Mouse (Mus musculus) adrenal gland, adult (tissue): Measurements from ENCODE around the gene Copg2.
A peak's percentile ranks its signal among the peaks of the same experiment; 100 is the strongest.
"Not testable (repeated sequence)": the region's sequence is repeated elsewhere in the genome, so short reads cannot be mapped to it uniquely, and the experiment has no call there.

ENCODE experiments used
- DNase-seq, 2 experiments: peaks; one replicate each; pipeline ENCODE4 v3.0.0; 2022 to 2023; ENCODE audit warnings: low spot score in 1 of 2; ENCODE audit not compliant: inconsistent age in 2 of 2

The Copg2 gene

GRCm38 (mm10) chr6:30832241-30832640 is 64.4 kb downstream of the Copg2 start:
- no peak for DNase-seq

DNA sequence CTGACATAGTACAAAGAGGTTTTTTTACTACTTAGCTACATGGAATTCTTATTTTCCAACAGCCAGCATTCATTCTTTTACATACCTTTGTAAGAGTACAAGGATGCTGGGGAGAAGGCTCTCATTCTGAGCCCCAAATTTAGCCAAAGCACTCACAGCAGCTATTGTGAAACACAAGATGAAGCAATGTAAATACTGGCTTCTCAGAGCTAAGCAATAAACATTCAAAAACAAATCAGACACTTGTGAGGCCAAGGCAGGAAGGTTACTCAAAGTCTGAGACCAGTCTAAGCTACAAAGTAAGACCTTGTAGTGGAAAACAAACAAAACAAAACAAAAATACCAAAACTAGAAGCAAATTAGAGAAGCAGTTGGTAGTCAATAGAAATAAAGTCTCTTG is 83.0 kb downstream of the Copg2 start:
- DNase-seq: no peak

DNA sequence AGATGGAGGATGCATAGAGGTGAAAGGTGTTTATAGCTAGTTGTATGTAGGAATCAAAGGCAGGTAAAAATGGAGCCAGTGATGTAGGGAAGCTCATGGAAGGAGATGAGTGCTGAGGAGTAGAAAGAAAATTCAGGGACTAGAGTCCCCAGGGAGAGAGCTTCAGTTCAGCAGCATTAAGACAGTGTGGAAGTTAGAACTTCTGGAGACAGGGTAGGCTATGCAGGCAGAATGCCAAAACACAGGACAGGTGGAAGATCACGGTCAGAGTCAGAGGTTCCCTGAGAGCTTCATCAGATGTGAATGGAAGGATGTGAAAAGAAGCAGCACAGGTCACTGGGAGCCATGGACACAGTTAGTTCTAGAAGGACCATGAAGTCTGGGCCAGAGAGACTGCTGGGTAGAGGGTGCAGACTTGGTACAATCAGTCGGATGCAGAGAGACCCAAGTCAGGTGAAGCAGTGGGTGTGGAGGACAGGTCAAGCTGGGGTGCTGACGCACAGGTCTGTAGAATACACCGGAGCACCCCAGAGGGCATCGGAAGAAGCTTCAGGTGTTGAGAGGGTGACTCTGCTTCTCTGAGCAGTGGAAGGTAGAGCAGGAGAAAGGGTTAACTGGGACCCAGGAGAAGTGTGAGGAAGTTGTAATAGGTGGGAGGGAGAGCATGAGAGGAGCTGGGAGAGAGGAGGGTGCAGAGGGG is 91.4 kb downstream of the Copg2 start:
- no peak for DNase-seq

DNA sequence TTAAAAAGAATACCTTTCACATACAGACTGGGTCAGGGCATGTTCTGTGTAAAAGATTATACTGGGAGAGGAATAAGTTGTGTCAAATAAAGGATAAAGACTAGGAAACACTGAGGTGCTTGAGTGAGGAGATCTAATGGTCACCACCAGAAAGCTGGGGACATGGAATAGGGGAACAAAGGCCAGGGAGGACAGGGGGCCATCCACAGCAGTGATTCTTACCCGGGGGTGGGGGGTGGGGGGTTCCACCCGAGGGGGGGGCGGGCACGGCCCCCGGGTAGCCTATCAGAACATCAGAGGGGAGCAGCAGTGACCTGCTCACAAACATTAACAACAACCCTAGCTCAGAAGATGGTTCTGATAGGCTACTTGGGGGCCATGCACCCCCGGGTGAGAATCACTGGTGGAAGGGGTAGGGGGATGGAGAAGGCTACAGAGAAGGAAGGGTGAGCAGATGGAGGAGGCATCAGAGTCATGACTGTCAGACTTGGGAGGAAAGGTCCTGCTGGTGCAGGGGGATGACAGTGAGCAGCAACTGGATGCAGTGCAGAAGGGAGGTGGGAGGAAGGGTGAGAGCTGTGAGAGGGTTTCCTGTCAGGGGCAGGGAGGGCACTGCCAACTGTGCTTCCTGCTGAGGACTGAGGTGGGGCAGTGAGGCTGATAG is 92.1 kb downstream of the Copg2 start:
- DNase-seq: peak; percentile 28 to 63

- not testable (repeated sequence) for DNase-seq
Measured at GRCm38 (mm10) chr6:30802915-30803314, 93.7 kb downstream of the Copg2 start.

DNA sequence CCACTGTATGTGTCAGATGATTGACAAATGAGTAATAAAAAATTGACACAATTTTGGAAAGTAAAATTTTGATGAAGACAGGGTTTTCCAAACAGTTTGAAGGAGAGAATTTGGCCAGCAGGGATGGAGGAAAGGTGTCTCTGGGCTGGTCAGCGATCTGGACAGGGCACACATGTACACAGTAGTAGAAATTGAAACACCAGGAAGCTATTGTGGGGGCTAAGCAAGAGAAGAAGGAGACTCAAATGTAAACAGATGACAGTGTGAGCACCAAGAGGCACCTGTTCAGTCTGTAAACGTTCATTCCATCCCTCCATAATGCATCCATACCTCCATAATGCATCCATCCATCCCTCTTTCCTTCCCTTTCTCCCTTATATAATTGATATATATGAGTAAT is 145.4 kb downstream of the Copg2 start:
- no peak for DNase-seq

GRCm38 (mm10) chr6:30750482-30750881 is 146.1 kb downstream of the Copg2 start:
- DNase-seq: no peak

- no peak for DNase-seq
Measured at GRCm38 (mm10) chr6:30749892-30750291, 146.7 kb downstream of the Copg2 start.

GRCm38 (mm10) chr6:30749042-30749689 is 147.4 kb downstream of the Copg2 start:
- DNase-seq: no peak

DNA sequence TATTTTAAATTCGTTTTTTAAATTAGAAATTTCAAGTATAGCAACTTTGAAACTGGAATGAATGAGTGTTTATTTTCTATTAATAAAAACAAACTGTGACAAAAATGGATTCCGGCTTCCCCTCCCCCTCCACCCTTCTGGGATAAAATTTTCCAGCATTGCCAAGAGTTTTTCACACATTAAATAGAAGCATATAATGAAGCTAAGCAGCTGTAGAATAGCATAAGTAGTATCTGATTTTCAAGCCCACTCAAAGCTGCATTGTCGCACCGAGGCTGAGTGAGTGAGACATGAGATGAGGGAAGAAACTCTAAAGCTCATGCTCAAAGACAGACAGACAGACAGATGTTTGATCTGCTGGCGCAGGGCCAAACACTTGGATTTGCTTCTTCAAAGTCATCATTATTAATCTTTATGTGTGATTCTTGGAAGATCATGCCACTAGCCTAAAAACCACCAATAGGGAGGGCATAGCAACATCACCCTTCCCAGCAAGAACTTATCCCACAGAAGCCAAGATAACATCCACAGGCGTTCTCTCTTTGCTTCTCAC is 148.2 kb downstream of the Copg2 start:
- DNase-seq: no peak

DNA sequence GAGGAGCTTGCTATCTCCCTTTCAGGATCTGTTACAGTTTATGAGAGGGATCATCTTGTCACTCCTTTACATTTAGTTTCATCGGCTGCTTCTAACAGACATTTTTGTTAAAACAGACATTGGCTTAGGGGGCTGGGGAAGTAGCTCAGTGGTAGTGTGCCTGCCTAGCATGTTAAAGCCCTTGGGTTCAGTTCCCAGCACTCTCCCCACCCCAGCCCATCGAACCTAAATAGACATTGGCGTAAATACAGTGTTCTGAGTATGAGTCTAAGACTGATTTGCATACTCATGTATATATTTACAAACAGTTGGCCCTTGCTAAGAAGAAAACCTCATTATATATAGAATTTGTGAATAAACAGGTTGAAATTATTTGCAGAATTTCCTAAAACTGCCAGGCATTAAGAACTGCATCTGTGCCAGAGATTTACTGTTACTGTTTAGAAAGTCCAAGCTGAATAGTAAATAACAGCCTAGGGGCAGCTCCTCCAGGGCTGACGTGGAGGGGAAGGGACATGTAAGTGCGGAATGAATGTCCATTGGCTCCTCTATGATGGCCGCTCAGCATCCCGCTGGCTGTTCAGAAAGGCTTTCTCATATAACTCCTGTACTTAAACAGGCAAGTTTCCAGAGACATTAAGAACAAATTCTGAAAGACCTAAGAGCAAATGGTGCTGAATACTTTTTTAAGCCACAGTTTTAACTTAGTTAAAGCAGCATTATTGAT is 148.8 kb downstream of the Copg2 start:
- DNase-seq: no peak

DNA sequence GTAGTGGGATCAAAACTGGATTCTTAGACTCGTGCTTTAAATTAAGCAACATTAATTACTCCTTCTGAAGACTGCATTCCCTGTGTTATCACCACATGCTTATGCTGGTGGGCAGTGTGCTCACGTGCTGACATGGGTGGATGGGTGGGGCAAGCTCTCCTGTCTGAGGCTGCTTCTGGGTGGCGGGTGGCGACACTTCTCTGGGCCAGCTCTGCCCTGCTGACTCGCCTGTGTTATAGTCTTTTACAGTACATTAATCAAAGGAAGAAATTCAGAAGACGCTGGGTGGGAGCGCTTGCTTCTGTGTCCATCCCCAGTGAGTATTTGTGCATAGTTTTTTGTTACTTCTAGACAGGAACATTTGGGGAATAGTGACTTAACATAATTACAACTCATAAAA is 151.0 kb downstream of the Copg2 start:
- DNase-seq: no peak

- no peak for DNase-seq
Measured at GRCm38 (mm10) chr6:30744846-30745245, 151.7 kb downstream of the Copg2 start.

GRCm38 (mm10) chr6:30739177-30739747 is 157.3 kb downstream of the Copg2 start:
- DNase-seq: peak; percentile 29 to 57

- peak in 1 of 2 experiments; percentile 52 for DNase-seq
Measured at GRCm38 (mm10) chr6:30738464-30739006, 158.1 kb downstream of the Copg2 start.

DNA sequence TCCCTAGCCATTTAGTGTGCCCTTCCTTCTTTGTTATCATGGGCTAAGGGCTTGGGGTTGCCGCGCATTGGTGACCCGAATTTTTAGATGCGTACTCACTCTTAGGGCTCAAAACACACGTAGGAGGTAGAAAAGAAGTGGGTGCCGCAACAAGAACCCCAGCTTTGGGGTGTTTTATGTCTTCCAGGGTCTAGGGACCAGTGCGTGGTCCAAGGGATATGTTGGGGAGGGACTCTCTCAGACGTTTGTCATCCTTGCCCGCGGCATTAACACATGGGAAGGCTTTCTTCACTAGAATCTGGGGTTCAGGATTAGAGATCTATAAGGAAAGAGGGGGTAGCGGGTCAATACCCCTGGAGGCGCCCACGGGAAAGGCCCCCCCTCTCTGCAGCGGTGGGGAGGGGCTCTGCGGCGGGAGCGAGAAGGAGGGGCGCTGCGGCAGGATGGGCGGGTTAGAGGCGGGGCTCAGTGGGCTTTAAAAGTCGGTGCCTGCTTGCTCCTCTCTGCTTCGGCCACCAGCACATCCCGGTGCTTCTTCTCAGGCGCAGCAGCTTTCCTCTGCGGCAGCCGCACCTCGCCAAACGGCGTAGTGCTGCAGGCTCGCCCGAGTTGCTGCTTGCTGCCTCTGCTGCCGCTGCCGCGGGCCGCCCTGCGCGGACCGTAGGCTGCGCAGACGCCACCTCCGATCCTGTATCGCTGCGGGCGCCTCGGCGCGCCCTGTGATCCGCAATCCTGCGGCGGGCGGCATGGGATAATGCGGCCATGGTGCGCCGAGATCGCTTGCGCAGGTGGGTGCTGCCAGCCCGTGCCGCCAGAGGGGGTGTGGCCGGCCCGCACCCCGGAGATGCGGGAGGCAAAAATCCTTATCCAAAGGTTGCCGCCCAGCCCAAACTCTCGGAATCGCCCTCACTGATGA is 158.8 kb downstream of the Copg2 start:
- DNase-seq: peak; percentile 76 to 89

DNA sequence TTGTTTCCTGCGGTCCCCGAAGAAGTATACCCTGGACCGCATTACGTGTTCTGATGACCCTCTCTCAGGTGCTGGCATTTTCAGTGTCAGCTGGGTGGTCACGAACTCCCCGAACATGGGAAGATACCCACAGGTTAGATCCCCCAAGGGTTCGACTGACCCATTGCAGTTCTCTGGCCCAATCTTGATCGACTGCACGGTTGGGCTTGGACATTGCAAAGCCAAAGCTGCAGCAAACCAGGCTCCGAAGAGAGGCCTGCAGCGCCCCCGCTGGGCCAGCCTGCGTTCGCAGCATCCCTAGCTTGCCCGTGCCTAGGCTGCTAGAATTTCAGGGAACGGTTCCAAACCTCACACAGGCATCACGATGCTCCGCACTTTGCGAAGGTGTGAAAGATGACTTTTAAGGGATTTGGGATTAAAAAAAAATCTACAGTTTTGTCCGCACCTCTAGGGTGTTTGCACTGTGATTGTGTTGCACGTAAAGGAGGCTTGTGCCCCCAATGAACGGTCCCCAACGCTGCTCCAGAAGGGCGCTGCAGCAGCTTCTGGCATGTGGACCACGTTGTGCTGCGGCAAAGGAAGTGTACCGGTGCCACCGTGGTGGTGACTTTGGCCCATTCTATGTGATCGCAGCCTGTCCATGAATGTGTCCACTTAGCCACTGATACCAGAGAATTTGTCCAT is 159.6 kb downstream of the Copg2 start:
- peak; percentile 76 to 89 for DNase-seq

- DNase-seq: no peak
Measured at GRCm38 (mm10) chr6:30736372-30736762, 160.2 kb downstream of the Copg2 start.
